Mouse (Mus musculus) heart, adult 2 months (tissue): ENCODE results near the gene Ifnb1. TPM values are rescaled to one million over a fixed set of nuclear protein-coding genes. Genes with fewer than 3 reads are reported as not detected.

Experiments used
- DNase-seq, 2 experiments: peaks; one replicate each; pipeline ENCODE4 v3.0.0; 2021
- H3K27ac ChIP-seq: fragments of 200-600 bp; 2 replicates; pipeline ENCODE4 v1.8.1; 2022
- H3K27me3 ChIP-seq: fragments of 200-500 bp; 2 replicates; pipeline ENCODE4 v1.6.1; 2012; ENCODE audit warnings: mild to moderate bottlenecking, low read length, inconsistent platforms, mixed read lengths; ENCODE audit not compliant: control insufficient read depth, insufficient read depth
- H3K36me3 ChIP-seq: fragments of 200-500 bp; 2 replicates; pipeline ENCODE4 v1.6.1; 2012; ENCODE audit warnings: low read length, inconsistent platforms; ENCODE audit not compliant: control insufficient read depth, insufficient read depth
- H3K4me1 ChIP-seq: fragments of 200-500 bp; 2 replicates; pipeline ENCODE4 v1.6.1; 2011; ENCODE audit warnings: low read length; ENCODE audit not compliant: control insufficient read depth, insufficient read depth
- H3K4me3 ChIP-seq: fragments of 200-600 bp; 2 replicates; pipeline ENCODE4 v1.8.1; 2022
- H3K79me2 ChIP-seq: fragments of 200-500 bp; replicated peaks from 2 replicates; pipeline ENCODE4 v1.6.1; 2012; ENCODE audit warnings: mild to moderate bottlenecking, inconsistent platforms, low read length, moderate library complexity, mixed read lengths; ENCODE audit not compliant: control insufficient read depth, insufficient read depth
- H3K9ac ChIP-seq: fragments of 200-500 bp; 2 replicates; pipeline ENCODE4 v1.6.1; 2012; ENCODE audit warnings: low read depth, mild to moderate bottlenecking, control low read depth, inconsistent platforms, low read length, mixed read lengths
- CTCF ChIP-seq: fragments of 200-600 bp; IDR thresholded peaks from 2 replicates; pipeline ENCODE4 v1.8.1; 2022; ENCODE audit warnings: antibody characterized with exemption, mild to moderate bottlenecking, moderate library complexity
- EP300 ChIP-seq: fragments of 200-500 bp; IDR thresholded peaks from 2 replicates; pipeline ENCODE4 v1.6.1; 2011; ENCODE audit warnings: low read depth, low read length, control low read depth; ENCODE audit not compliant: insufficient read depth
- POLR2A ChIP-seq: fragments of 200-500 bp; IDR thresholded peaks from 2 replicates; pipeline ENCODE4 v1.6.1; 2011; ENCODE audit warnings: mild to moderate bottlenecking, low read depth, low read length, control low read depth; ENCODE audit not compliant: insufficient read depth
- WGBS: fragments of 180-500 bp; shearing (Covaris S2); methylation state at CpG from one replicate; pipeline ENCODE4 v1.1.7; 2018; 5-methylcytosine and 5-hydroxymethylcytosine counted together
- intact Hi-C: fragments of 180-260 bp; cut with DNase I; formaldehyde crosslinking; loops from one replicate; pipeline ENCODE4 v1.15.1; 2025
- polyA plus RNA-seq: library from polyadenylated mRNA; depleted of rRNA; stranded (reverse); fragments of >200 nt; gene quantifications from 2 replicates; pipeline ENCODE4 v1.2.3, GENCODE M21; 2012
- total RNA-seq, 2 experiments: library from RNA; stranded (reverse); gene quantifications; 2 replicates each; pipeline ENCODE4 v1.2.3; 2021

Gene Ifnb1
- total and polyA plus RNA-seq, 3 experiments: not detected

DNA sequence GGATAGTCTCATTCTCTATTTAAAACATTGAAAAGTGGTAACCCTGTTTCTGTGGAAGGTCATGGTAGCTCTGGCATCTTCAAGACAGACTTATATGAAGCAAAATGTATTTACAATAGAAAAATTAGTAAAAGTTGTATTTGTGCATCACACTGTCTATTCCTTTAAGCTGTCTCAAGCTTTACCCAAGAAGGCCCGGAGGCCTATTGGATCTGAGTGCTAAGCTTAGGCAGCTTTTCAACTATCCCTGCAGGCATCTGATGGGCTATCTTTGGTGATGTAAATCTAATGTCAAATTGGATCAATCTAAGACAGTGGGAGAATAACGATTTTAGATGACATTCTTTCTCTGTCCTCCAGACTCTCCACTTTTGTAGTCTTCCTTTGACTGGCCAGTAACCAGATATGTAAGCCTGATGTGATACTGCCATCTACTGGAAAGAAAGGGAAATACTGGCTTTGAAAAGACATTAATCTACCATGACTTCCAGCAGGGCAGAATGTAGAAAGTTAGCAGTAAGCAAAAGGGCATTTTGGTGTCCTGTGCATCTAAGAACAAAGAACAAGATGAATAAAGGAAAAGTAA lies 21.2 kb upstream of the Ifnb1 start:
- Histone ChIP-seq H3K36me3 (no peaks in the 10 kb centered on the region), H3K27ac (no peak overlapping the region), H3K4me1 (no peaks in the 10 kb centered on the region), H3K79me2 (no peaks in the 10 kb centered on the region), H3K27me3 (no peaks in the 10 kb centered on the region), H3K9ac (no peak overlapping the region), H3K4me3 (no peak overlapping the region)
- TF ChIP-seq POLR2A: no peak
- TF ChIP-seq CTCF: no peak; the same call in 1 of the 2 replicates
- TF ChIP-seq EP300: no peak
- DNase-seq: no peak
- 45% methylated on average over 2 of the region's 2 CpGs for WGBS
- intact Hi-C loops: loop anchor here (1.0 to 5.0 kb wide), 5 partner anchors 20 to 1175 kb away; partner anchors contain the start of gene Mllt3

DNA sequence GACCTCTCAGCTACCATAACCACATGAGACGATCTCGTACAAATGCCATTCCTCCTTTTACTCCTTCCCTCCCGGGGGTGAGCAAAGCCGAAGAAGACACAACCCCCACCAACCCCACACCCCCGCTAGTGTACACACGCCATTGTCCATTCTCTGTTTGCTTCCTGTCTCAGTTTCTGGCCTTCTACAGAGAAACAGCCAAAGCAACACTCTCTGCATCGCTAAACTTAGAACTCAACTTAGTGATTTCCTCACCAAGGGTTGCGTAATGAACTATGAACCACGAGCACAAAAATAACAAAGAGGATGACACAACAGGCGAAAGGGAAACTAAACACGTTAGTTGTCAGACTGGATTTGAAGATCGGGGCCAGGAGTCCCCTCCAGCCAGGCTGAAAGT lies 14.8 kb upstream of the Ifnb1 start:
- no peaks in the 10 kb centered on the region for H3K79me2 ChIP-seq
- 14% methylated on average over 12 of the region's 12 CpGs for WGBS
- peak overlapping the region; percentile 84 for H3K27ac ChIP-seq
- TF ChIP-seq POLR2A (peak; percentile 41; the same call in 1 of the 2 replicates), CTCF (no peak)
- intact Hi-C loops: loop anchor here (2.0 kb wide), 1 partner anchor 61 kb away; no protein-coding TSS in a partner anchor
- peaks cover 6% of the 10 kb centered on the region for H3K36me3 ChIP-seq
- H3K4me3 ChIP-seq: peak overlapping the region; percentile 15
- peaks cover 11% of the 10 kb centered on the region for H3K4me1 ChIP-seq
- H3K27me3 ChIP-seq: no peaks in the 10 kb centered on the region
- H3K9ac ChIP-seq: peak overlapping the region; percentile 38
- DNase-seq: peak; percentile 53 to 67

DNA sequence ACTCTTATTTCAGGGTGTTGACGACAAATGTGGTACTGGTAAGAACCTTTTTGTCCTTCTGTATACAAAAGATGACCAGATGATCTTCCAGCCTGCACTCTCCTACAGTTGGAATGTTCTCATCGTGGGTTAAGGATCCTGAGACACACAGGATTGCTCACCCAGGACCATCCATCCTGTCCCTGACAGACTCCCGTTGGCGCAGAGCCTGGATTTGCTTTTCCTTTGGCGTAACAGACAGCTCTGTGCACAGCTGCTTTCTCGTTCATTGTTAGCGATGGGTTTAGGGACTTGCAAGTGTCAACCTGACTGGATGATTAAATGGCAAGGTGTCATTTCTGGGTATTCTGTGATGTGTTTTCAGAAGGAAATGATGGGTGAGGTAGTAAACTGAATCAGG lies 14.1 kb upstream of the Ifnb1 start:
- peak overlapping the region; percentile 84 for H3K27ac ChIP-seq
- DNase-seq: peak; percentile 40 to 42
- no peak overlapping the region for H3K4me3 ChIP-seq
- H3K9ac ChIP-seq: no peak overlapping the region
- no peaks in the 10 kb centered on the region for H3K27me3 ChIP-seq
- peaks cover 6% of the 10 kb centered on the region for H3K36me3 ChIP-seq
- no peaks in the 10 kb centered on the region for H3K79me2 ChIP-seq
- intact Hi-C loops: loop anchor here (2.0 kb wide), 1 partner anchor 60 kb away; no protein-coding TSS in a partner anchor
- H3K4me1 ChIP-seq: peaks cover 11% of the 10 kb centered on the region
- WGBS: 44% methylated on average over 7 of the region's 7 CpGs
- TF ChIP-seq EP300 (peak; percentile 59; the same call in 1 of the 2 replicates), CTCF (no peak), POLR2A (no peak)

DNA sequence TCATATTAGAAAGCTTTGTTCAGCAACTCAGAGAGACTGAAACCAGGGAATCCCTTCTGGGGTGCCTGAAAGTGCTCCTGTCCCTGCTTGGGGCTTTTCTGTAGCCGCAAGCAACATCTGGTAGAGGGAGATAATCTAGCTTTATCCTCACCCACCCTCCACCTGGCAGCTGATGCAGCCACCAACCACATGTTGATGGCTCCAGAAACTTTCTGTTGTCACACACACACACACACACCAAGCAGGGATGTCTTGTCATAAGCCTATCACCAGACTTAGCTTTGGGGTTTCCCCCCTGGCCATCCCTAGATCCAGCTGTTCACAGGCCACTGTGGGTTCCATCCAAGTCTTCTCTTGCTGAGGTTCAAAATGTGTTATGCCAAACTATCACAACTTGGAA lies 13.2 kb upstream of the Ifnb1 start:
- peak in 1 of 2 experiments; percentile 10 for DNase-seq
- 96% methylated on average over 1 of the region's 1 CpGs for WGBS

GRCm38 (mm10) chr4:88534903-88535302 lies 12.3 kb upstream of the Ifnb1 start:
- no peak overlapping the region for H3K9ac ChIP-seq
- H3K36me3 ChIP-seq: peaks cover 6% of the 10 kb centered on the region
- 55% methylated on average over 1 of the region's 1 CpGs for WGBS
- no peak for DNase-seq
- intact Hi-C loops: no loop called here
- no peak overlapping the region for H3K4me3 ChIP-seq
- TF ChIP-seq POLR2A: no peak
- no peak for TF ChIP-seq CTCF
- no peak for TF ChIP-seq EP300
- H3K27me3 ChIP-seq: no peaks in the 10 kb centered on the region
- H3K79me2 ChIP-seq: no peaks in the 10 kb centered on the region
- no peak overlapping the region for H3K27ac ChIP-seq
- peaks cover 11% of the 10 kb centered on the region for H3K4me1 ChIP-seq

More for the DNA sequence above, 13.2 kb upstream of the Ifnb1 start:
- Histone ChIP-seq H3K4me1 (peaks cover 11% of the 10 kb centered on the region), H3K79me2 (no peaks in the 10 kb centered on the region), H3K27me3 (no peaks in the 10 kb centered on the region), H3K36me3 (peaks cover 6% of the 10 kb centered on the region), H3K4me3 (no peak overlapping the region), H3K27ac (no peak overlapping the region), H3K9ac (no peak overlapping the region)
- intact Hi-C loops: loop anchor here (2.0 kb wide), 1 partner anchor 59 kb away; no protein-coding TSS in a partner anchor
- TF ChIP-seq POLR2A (no peak), EP300 (no peak), CTCF (no peak)

GRCm38 (mm10) chr4:88533499-88533898 lies 10.9 kb upstream of the Ifnb1 start:
- Histone ChIP-seq H3K9ac (no peak overlapping the region), H3K4me3 (no peak overlapping the region), H3K4me1 (peaks cover 11% of the 10 kb centered on the region), H3K27ac (no peak overlapping the region), H3K36me3 (peaks cover 6% of the 10 kb centered on the region), H3K79me2 (no peaks in the 10 kb centered on the region), H3K27me3 (no peaks in the 10 kb centered on the region)
- intact Hi-C loops: no loop called here
- no peak for DNase-seq
- TF ChIP-seq CTCF: no peak
- no peak for TF ChIP-seq EP300
- TF ChIP-seq POLR2A: no peak
- 96% methylated on average over 2 of the region's 2 CpGs for WGBS
